Mouse (Mus musculus): Measurements from ENCODE around the gene Unc13a. TPM values are rescaled to one million over a fixed set of nuclear protein-coding genes. Genes with fewer than 3 reads are reported as not detected.

Gene Unc13a
- polyA plus RNA-seq, 1 experiment = 0.54 TPM

- DNase-seq (ENCODE audit: low read depth in 1 of 2, low spot score in 2 of 2) = no peak
- peaks cover 1% of the 10 kb centered on the region; the same call in 1 of the 2 replicates for H3K27me3 ChIP-seq (ENCODE audit: control insufficient read depth, insufficient read depth, low read length)
- H3K4me3 ChIP-seq (ENCODE audit: extremely low read depth, insufficient read depth, insufficient read length) = no peak overlapping the region
- peaks cover 3% of the 10 kb centered on the region; the same call in 1 of the 2 replicates for H3K4me1 ChIP-seq (ENCODE audit: control insufficient read depth, insufficient read depth, insufficient read length)
- WGBS = 87% methylated on average over 8 of the region's 8 CpGs
- TF ChIP-seq POLR2A (IDR thresholded peaks at IDR 0.05; ENCODE audit: low read depth, low read length) = no peak
- no peak for TF ChIP-seq CTCF (IDR thresholded peaks at IDR 0.05; ENCODE audit: extremely low read depth, insufficient read depth, insufficient read length, insufficient replicate concordance)
- H3K27ac ChIP-seq (ENCODE audit: insufficient read depth, low read length) = no peak overlapping the region
- peaks cover 23% of the 10 kb centered on the region for H3K36me3 ChIP-seq (ENCODE audit: control insufficient read depth, insufficient read depth, low read length)
Observed at GRCm38 (mm10) chr8:71687616-71688015, 16.1 kb upstream of the Unc13a start.

GRCm38 (mm10) chr8:71686143-71686734 lies 14.7 kb upstream of the Unc13a start:
- no peak for DNase-seq (ENCODE audit: low read depth in 1 of 2, low spot score in 2 of 2)
- Histone ChIP-seq H3K4me3 (ENCODE audit: extremely low read depth, insufficient read depth, insufficient read length) (no peak overlapping the region), H3K27ac (ENCODE audit: insufficient read depth, low read length) (no peak overlapping the region), H3K4me1 (ENCODE audit: control insufficient read depth, insufficient read depth, insufficient read length) (peaks cover 3% of the 10 kb centered on the region; the same call in 1 of the 2 replicates), H3K27me3 (ENCODE audit: control insufficient read depth, insufficient read depth, low read length) (no peaks in the 10 kb centered on the region), H3K36me3 (ENCODE audit: control insufficient read depth, insufficient read depth, low read length) (peaks cover 33% of the 10 kb centered on the region)
- 89% methylated on average over 23 of the region's 23 CpGs for WGBS
- TF ChIP-seq POLR2A (IDR thresholded peaks at IDR 0.05; ENCODE audit: low read depth, low read length) (no peak), CTCF (IDR thresholded peaks at IDR 0.05; ENCODE audit: extremely low read depth, insufficient read depth, insufficient read length, insufficient replicate concordance) (no peak)

- Histone ChIP-seq H3K36me3 (ENCODE audit: control insufficient read depth, insufficient read depth, low read length) (peaks cover 38% of the 10 kb centered on the region), H3K4me1 (ENCODE audit: control insufficient read depth, insufficient read depth, insufficient read length) (peaks cover 3% of the 10 kb centered on the region; the same call in 1 of the 2 replicates), H3K27ac (ENCODE audit: insufficient read depth, low read length) (no peak overlapping the region), H3K27me3 (ENCODE audit: control insufficient read depth, insufficient read depth, low read length) (no peaks in the 10 kb centered on the region), H3K4me3 (ENCODE audit: extremely low read depth, insufficient read depth, insufficient read length) (no peak overlapping the region)
- DNase-seq (ENCODE audit: low read depth in 1 of 2, low spot score in 2 of 2) = no peak
- TF ChIP-seq CTCF (IDR thresholded peaks at IDR 0.05; ENCODE audit: extremely low read depth, insufficient read depth, insufficient read length, insufficient replicate concordance) (no peak), POLR2A (IDR thresholded peaks at IDR 0.05; ENCODE audit: low read depth, low read length) (no peak)
- 95% methylated on average over 29 of the region's 29 CpGs for WGBS
Observed at GRCm38 (mm10) chr8:71685573-71685972, 14.0 kb upstream of the Unc13a start.

- Histone ChIP-seq H3K27ac (ENCODE audit: insufficient read depth, low read length) (no peak overlapping the region), H3K4me3 (ENCODE audit: extremely low read depth, insufficient read depth, insufficient read length) (no peak overlapping the region), H3K27me3 (ENCODE audit: control insufficient read depth, insufficient read depth, low read length) (no peaks in the 10 kb centered on the region), H3K4me1 (ENCODE audit: control insufficient read depth, insufficient read depth, insufficient read length) (peaks cover 3% of the 10 kb centered on the region; the same call in 1 of the 2 replicates), H3K36me3 (ENCODE audit: control insufficient read depth, insufficient read depth, low read length) (peaks cover 44% of the 10 kb centered on the region)
- TF ChIP-seq CTCF (IDR thresholded peaks at IDR 0.05; ENCODE audit: extremely low read depth, insufficient read depth, insufficient read length, insufficient replicate concordance) (no peak), POLR2A (IDR thresholded peaks at IDR 0.05; ENCODE audit: low read depth, low read length) (no peak)
- 90% methylated on average over 10 of the region's 10 CpGs for WGBS
- DNase-seq (ENCODE audit: low read depth in 1 of 2, low spot score in 2 of 2) = no peak
Observed at GRCm38 (mm10) chr8:71684701-71685100, 13.1 kb upstream of the Unc13a start.

GRCm38 (mm10) chr8:71682832-71683231 lies 11.3 kb upstream of the Unc13a start:
- 95% methylated on average over 12 of the region's 12 CpGs for WGBS

GRCm38 (mm10) chr8:71681369-71681915 lies 9.9 kb upstream of the Unc13a start:
- peaks cover 51% of the 10 kb centered on the region for H3K36me3 ChIP-seq (ENCODE audit: control insufficient read depth, insufficient read depth, low read length)
- 90% methylated on average over 18 of the region's 18 CpGs for WGBS
- H3K27me3 ChIP-seq (ENCODE audit: control insufficient read depth, insufficient read depth, low read length) = no peaks in the 10 kb centered on the region
- TF ChIP-seq POLR2A (IDR thresholded peaks at IDR 0.05; ENCODE audit: low read depth, low read length) (no peak), CTCF (IDR thresholded peaks at IDR 0.05; ENCODE audit: extremely low read depth, insufficient read depth, insufficient read length, insufficient replicate concordance) (no peak)
- DNase-seq (ENCODE audit: low read depth in 1 of 2, low spot score in 2 of 2) = no peak
- H3K4me1 ChIP-seq (ENCODE audit: control insufficient read depth, insufficient read depth, insufficient read length) = peaks cover 10% of the 10 kb centered on the region
- no peak overlapping the region for H3K4me3 ChIP-seq (ENCODE audit: extremely low read depth, insufficient read depth, insufficient read length)
- H3K27ac ChIP-seq (ENCODE audit: insufficient read depth, low read length) = no peak overlapping the region

More at GRCm38 (mm10) chr8:71682832-71683231, 11.3 kb upstream of the Unc13a start:
- TF ChIP-seq CTCF (IDR thresholded peaks at IDR 0.05; ENCODE audit: extremely low read depth, insufficient read depth, insufficient read length, insufficient replicate concordance) (no peak), POLR2A (IDR thresholded peaks at IDR 0.05; ENCODE audit: low read depth, low read length) (no peak)
- Histone ChIP-seq H3K4me3 (ENCODE audit: extremely low read depth, insufficient read depth, insufficient read length) (no peak overlapping the region), H3K27ac (ENCODE audit: insufficient read depth, low read length) (no peak overlapping the region), H3K4me1 (ENCODE audit: control insufficient read depth, insufficient read depth, insufficient read length) (peaks cover 4% of the 10 kb centered on the region), H3K27me3 (ENCODE audit: control insufficient read depth, insufficient read depth, low read length) (no peaks in the 10 kb centered on the region), H3K36me3 (ENCODE audit: control insufficient read depth, insufficient read depth, low read length) (peaks cover 51% of the 10 kb centered on the region)
- DNase-seq (ENCODE audit: low read depth in 1 of 2, low spot score in 2 of 2) = no peak

GRCm38 (mm10) chr8:71680471-71680870 lies 8.9 kb upstream of the Unc13a start:
- H3K36me3 ChIP-seq (ENCODE audit: control insufficient read depth, insufficient read depth, low read length) = peaks cover 41% of the 10 kb centered on the region
- no peak overlapping the region for H3K27ac ChIP-seq (ENCODE audit: insufficient read depth, low read length)
- 92% methylated on average over 21 of the region's 21 CpGs for WGBS
- H3K4me3 ChIP-seq (ENCODE audit: extremely low read depth, insufficient read depth, insufficient read length) = no peak overlapping the region
- no peak for TF ChIP-seq POLR2A (IDR thresholded peaks at IDR 0.05; ENCODE audit: low read depth, low read length)
- no peak for TF ChIP-seq CTCF (IDR thresholded peaks at IDR 0.05; ENCODE audit: extremely low read depth, insufficient read depth, insufficient read length, insufficient replicate concordance)
- H3K4me1 ChIP-seq (ENCODE audit: control insufficient read depth, insufficient read depth, insufficient read length) = peaks cover 14% of the 10 kb centered on the region
- no peaks in the 10 kb centered on the region for H3K27me3 ChIP-seq (ENCODE audit: control insufficient read depth, insufficient read depth, low read length)
- DNase-seq (ENCODE audit: low read depth in 1 of 2, low spot score in 2 of 2) = no peak
